Mouse (Mus musculus) midbrain, embryonic 14.5 days (tissue): ENCODE results near the gene Sobp. TPM values are rescaled to one million over a fixed set of nuclear protein-coding genes. Genes with fewer than 3 reads are reported as not detected.

Experiments used
- ATAC-seq: fragments of 200-750 bp; cut with Nextera tagmentation; 2 replicates; pipeline ENCODE4 v1.8.0; 2017; ENCODE audit warnings: moderate number of reproducible peaks, moderate library complexity; ENCODE audit not compliant: low FRiP score, low TSS enrichment
- DNase-seq: peaks from one replicate; pipeline ENCODE4 v3.0.0-alpha.2; 2015
- H3K27ac ChIP-seq: fragments of 300-500 bp; sonication (generic); replicated peaks from 2 replicates; pipeline ENCODE4 v1.5.1; 2014; ENCODE audit warnings: mild to moderate bottlenecking, low read depth, low read length, moderate library complexity
- H3K27me3 ChIP-seq: fragments of 300-500 bp; sonication (generic); 2 replicates; pipeline ENCODE4 v1.6.1; 2014; ENCODE audit warnings: low read length, control low read depth, mixed read lengths; ENCODE audit not compliant: control insufficient read depth, insufficient read depth
- H3K36me3 ChIP-seq: fragments of 300-500 bp; sonication (generic); 2 replicates; pipeline ENCODE4 v1.6.1; 2014; ENCODE audit warnings: low read length, control low read depth; ENCODE audit not compliant: control insufficient read depth, insufficient read depth
- H3K4me1 ChIP-seq: fragments of 300-500 bp; sonication (generic); 2 replicates; pipeline ENCODE4 v1.6.1; 2014; ENCODE audit warnings: mild to moderate bottlenecking, antibody characterized with exemption, low read length, control low read depth; ENCODE audit not compliant: control insufficient read depth, insufficient read depth
- H3K4me2 ChIP-seq: fragments of 300-500 bp; sonication (generic); 2 replicates; pipeline ENCODE4 v1.6.1; 2014; ENCODE audit warnings: mild to moderate bottlenecking, low read length, moderate library complexity
- H3K4me3 ChIP-seq: fragments of 300-500 bp; sonication (generic); replicated peaks from 2 replicates; pipeline ENCODE4 v1.5.1; 2014; ENCODE audit warnings: low read depth, low read length
- H3K9ac ChIP-seq: fragments of 300-500 bp; sonication (generic); replicated peaks from 2 replicates; pipeline ENCODE4 v1.6.1; 2014; ENCODE audit warnings: mild to moderate bottlenecking, low read length, moderate library complexity
- H3K9me3 ChIP-seq: fragments of 300-500 bp; sonication (generic); 2 replicates; pipeline ENCODE4 v1.6.1; 2016; ENCODE audit warnings: low read length, control low read depth, mixed read lengths; ENCODE audit not compliant: control insufficient read depth
- WGBS: fragments of 180-500 bp; shearing (Covaris S2); extraction: QIAGEN DNeasy Blood & Tissue Kit; methylation state at CpG from one replicate; pipeline ENCODE4 v1.1.7; 2014; 5-methylcytosine and 5-hydroxymethylcytosine counted together
- polyA plus RNA-seq: library from polyadenylated mRNA; unstranded; fragments of >200 nt; fragmentation: Nextera tagmentation; extraction: Ambion mirVana; gene quantifications from 2 replicates; pipeline ENCODE4 v1.2.1, GENCODE M21; 2014

Gene Sobp
- 21.2 and 23.7 TPM in 2 replicates for polyA plus RNA-seq

DNA sequence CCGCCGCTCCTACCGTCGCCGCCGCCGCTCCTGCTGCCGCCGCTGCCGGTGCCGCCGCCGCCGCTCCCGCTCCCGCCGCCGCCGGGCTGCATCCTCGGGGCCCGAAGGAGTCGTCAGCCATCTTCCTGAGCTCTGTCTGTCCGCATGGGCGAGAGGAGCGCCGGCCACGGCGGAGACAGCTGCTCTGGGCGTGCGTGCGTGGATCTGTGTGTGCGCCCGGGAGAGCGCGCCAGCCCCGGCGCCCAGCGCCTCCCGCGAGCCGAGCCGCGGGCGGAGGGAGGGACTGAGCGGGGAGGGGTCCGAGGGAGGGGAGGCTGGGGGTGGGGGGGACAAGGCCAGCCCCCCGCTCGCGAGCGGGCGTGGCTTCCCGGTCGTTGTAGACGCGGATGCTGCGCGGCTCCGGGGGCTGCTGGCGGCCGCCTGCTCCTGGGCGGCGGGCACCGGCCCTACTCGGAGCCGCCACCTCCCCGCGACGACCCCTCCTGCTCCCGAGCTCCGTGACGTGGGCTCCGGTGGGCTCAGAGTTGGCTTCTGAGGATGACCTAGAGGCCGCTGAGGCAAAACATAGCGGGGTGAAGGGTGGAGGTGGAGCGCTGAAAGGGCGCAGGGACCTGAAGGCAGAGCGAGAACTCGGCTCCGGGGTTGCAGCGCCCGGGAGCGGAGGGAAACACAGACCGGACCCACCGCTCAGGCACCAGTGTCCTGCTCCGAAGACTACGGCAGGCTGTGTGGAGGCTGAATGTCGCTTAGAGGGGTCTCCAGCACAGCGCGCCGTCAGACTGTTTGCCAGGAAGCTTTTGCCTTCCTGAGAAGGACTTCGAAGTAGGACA is at the start of gene Sobp, which contains the start of gene 9030612E09Rik:
Gene Sobp (minus strand): TSS at position 205 of the 830 bp plus-strand sequence.
Gene 9030612E09Rik (plus strand): TSS at position 379 of the 830 bp plus-strand sequence.
- H3K4me1 ChIP-seq: peaks cover 29% of the 10 kb centered on the region
- 0% methylated on average over 76 of the region's 91 CpGs for WGBS

DNA sequence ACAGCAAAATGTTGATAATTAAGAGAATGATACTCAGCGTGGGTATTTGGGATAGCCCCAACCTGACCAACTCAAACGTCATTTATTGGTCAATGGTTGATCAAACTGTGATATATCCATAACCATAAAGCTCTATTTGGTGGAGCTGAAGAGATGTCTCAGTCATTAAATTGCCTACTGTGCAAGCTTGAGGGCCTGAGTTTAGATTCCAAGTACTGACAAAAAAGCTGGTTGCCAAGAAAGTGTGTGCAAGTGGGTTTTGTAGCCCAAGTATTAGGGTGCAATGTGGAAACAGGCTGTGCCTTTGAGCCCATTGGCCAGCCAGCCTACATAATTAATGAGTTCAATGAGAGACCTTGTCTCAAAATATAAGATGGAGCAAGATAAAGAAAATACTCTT is 49.1 kb upstream of the Sobp start:
- DNase-seq (no peak), ATAC-seq (no peak)
- no peaks in the 10 kb centered on the region for H3K27me3 ChIP-seq
- H3K4me2 ChIP-seq: no peak overlapping the region
- H3K4me3 ChIP-seq: no peak overlapping the region
- WGBS: 98% methylated on average over 2 of the region's 2 CpGs
- no peak overlapping the region for H3K9ac ChIP-seq
- no peak overlapping the region for H3K27ac ChIP-seq
- no peaks in the 10 kb centered on the region for H3K36me3 ChIP-seq
- no peaks in the 10 kb centered on the region for H3K9me3 ChIP-seq
- peaks cover 8% of the 10 kb centered on the region for H3K4me1 ChIP-seq

More for the DNA sequence above, at the start of gene Sobp, which contains the start of gene 9030612E09Rik:
- DNase-seq (peak; percentile 94), ATAC-seq (peak; percentile 90)
- Histone ChIP-seq H3K36me3 (no peaks in the 10 kb centered on the region), H3K9me3 (no peaks in the 10 kb centered on the region), H3K9ac (peak within 1 kb of the TSS; percentile 94), H3K27ac (peak within 1 kb of the TSS; percentile 99), H3K27me3 (no peaks in the 10 kb centered on the region), H3K4me2 (peak within 1 kb of the TSS; percentile 92), H3K4me3 (peak within 1 kb of the TSS; percentile 90)

DNA sequence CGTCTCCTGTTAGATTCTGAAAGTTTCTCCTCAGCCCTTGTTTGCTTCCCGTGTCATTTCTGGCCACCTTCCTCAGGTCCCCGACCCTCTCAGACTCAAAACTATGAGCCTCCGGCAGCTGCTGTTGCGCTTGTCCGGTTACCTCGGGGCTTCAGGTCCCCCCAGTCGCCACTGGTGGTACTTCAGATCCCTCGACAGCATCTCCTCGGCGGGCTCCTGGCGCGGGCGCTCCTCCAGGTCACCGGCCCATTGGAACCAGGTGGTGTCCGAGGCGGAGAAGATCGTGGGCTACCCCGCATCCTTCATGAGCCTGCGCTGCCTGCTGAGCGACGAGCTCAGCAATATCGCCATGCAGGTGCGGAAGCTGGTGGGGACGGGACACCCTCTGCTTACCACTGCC is 47.3 kb upstream of the Sobp start:
- Histone ChIP-seq H3K27me3 (no peaks in the 10 kb centered on the region), H3K9me3 (no peaks in the 10 kb centered on the region), H3K27ac (peak overlapping the region; percentile 91), H3K4me2 (peak overlapping the region; percentile 96), H3K4me1 (peaks cover 8% of the 10 kb centered on the region), H3K9ac (peak overlapping the region; percentile 89), H3K4me3 (peak overlapping the region; percentile 66), H3K36me3 (no peaks in the 10 kb centered on the region)
- under 1% methylated on average over 25 of the region's 25 CpGs for WGBS
- DNase-seq (no peak), ATAC-seq (peak; percentile 53)

DNA sequence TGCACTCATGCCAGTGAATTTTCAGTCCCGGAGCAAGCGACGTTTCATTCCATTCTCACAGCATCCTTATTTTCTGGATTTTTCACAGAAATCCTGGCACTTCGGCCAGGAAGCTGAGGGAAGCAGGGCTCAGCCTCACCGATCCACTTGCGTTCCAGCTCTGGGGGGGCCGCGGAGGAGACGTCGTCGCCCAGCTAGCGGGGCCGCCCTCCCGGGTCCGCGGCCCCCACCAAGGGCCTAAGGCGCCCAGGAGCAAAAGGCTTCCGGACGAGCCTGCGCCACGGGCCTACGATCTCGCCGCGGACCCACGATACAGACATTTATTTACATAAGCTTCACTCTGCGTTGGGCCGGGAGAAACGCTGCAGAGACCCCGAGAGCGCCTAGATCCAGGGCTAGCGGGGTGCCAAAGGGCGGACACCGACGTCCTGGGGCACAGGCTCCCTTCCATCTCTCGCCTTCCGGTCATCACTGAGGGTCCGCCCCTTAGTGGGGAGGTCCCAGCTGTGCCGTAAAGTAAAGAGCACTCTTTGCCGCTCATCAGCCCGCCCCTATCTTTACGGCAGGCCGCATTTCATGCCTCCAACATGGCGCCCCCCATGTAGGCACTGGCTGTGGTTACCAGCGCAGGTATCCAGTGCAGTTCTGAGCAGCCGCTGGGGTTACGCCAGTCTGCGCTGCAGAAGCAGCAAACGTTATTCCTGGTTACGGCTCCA is 46.7 kb upstream of the Sobp start, which contains the start of gene Pdss2:
Gene Pdss2 (plus strand): TSS at position 577 of the 716 bp plus-strand sequence.
- DNase-seq (peak; percentile 96), ATAC-seq (peak; percentile 99)
- Histone ChIP-seq H3K9ac (peak within 1 kb of the TSS; percentile 89), H3K4me1 (peaks cover 8% of the 10 kb centered on the region), H3K36me3 (no peaks in the 10 kb centered on the region), H3K9me3 (no peaks in the 10 kb centered on the region), H3K4me3 (peak within 1 kb of the TSS; percentile 66), H3K27me3 (no peaks in the 10 kb centered on the region), H3K27ac (peak within 1 kb of the TSS; percentile 91), H3K4me2 (peak within 1 kb of the TSS; percentile 96)
- WGBS: under 1% methylated on average over 50 of the region's 50 CpGs

DNA sequence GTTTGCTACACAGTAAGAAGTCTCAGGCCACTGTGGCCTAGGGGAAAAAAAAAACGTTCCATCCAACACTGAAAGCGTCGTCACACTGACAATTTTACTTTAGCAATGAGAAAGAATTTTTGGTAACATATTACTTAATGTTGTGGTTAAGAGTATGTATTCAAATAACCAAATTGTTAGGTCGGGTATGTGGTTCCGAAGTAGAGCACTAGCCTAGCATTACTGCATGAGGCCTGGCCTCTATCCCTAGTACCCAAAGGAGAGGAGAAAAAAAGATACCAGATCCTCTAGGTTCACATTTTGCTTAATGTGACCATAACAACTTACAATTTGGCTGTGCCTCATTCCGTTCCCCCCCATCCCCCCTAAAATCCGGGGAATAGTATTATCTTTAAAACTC is 46.1 kb upstream of the Sobp start:
- WGBS: 20% methylated on average over 7 of the region's 7 CpGs
- ATAC-seq (no peak), DNase-seq (no peak)

DNA sequence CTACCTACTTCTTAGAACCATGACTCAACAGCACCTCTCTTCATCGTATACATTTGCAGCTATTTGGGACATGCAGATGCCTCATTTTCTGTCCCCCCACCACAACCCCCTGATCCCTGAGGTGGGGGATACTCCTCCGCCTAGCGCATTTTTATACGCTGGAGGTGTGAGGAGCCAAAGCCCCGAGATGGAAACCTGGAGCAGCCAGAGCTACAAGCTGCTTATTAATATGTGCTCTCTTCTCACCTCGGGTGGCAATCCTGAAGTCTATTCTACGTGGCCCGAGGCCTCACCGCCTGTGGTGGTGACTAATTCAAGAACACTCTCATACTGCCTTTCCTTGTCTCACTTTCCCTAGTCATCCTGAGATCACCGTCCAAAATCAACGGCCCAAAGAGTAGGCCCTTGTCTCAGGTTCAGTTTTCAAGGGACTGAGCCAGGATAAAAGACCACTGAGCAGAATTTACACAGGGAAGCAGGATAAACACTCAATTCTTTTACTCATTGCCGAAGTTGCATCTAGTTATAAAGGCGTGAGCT is 43.1 kb upstream of the Sobp start:
- Histone ChIP-seq H3K27me3 (no peaks in the 10 kb centered on the region), H3K4me3 (no peak overlapping the region), H3K9ac (no peak overlapping the region), H3K4me2 (no peak overlapping the region), H3K27ac (no peak overlapping the region), H3K4me1 (peaks cover 8% of the 10 kb centered on the region), H3K9me3 (no peaks in the 10 kb centered on the region), H3K36me3 (no peaks in the 10 kb centered on the region)
- 88% methylated on average over 13 of the region's 13 CpGs for WGBS
- ATAC-seq: no peak
- no peak for DNase-seq

More for the DNA sequence above, 46.1 kb upstream of the Sobp start:
- no peaks in the 10 kb centered on the region for H3K9me3 ChIP-seq
- peaks cover 8% of the 10 kb centered on the region for H3K4me1 ChIP-seq
- peak overlapping the region; percentile 96 for H3K4me2 ChIP-seq
- peak overlapping the region; percentile 66 for H3K4me3 ChIP-seq
- H3K36me3 ChIP-seq: no peaks in the 10 kb centered on the region
- peak overlapping the region; percentile 91 for H3K27ac ChIP-seq
- peak overlapping the region; percentile 89 for H3K9ac ChIP-seq
- no peaks in the 10 kb centered on the region for H3K27me3 ChIP-seq

DNA sequence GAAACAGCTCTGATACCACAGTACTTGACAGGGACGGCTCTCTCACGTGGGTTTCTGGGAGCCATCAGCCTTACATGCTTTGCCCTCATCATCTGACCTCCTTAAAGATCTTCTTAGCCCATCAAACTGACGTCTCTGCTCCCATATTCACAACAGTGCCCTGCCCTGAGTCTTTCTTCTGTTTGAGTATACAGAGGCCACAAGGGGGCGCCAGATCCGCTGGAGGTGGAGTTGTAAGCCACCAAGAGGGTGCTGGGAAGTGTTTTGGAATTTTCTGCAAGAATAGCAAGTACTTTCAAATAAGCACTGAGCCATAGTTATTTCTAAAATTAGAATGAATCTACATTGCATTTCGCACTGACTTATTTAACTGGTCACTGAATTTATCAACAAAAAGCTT is 37.5 kb upstream of the Sobp start:
- Histone ChIP-seq H3K4me3 (no peak overlapping the region), H3K4me1 (no peaks in the 10 kb centered on the region), H3K36me3 (no peaks in the 10 kb centered on the region), H3K27ac (no peak overlapping the region), H3K9me3 (no peaks in the 10 kb centered on the region), H3K4me2 (no peak overlapping the region), H3K27me3 (no peaks in the 10 kb centered on the region), H3K9ac (no peak overlapping the region)
- 33% methylated on average over 6 of the region's 6 CpGs for WGBS
- ATAC-seq: no peak
- DNase-seq: peak; percentile 20

DNA sequence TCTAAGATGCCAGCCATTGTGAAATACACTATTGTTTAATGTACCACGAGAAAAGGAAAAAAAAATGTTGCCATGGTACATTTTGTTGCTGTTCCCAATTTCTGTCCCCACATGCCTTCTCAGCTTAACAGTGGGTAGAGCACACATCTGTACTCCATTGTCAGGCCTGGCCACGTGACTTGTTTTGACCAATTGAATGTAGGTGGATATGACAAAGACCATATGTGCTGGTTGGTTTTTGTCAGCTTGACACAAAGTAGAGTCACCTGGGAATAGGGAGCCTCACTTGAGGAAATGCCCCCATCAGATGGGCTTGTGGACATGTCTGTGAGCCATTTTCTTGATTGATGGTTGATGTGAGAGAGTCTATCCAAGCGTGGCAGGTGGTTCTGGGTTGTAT is 29.5 kb upstream of the Sobp start:
- Histone ChIP-seq H3K4me1 (no peaks in the 10 kb centered on the region), H3K27me3 (no peaks in the 10 kb centered on the region), H3K36me3 (no peaks in the 10 kb centered on the region), H3K27ac (no peak overlapping the region), H3K9me3 (no peaks in the 10 kb centered on the region), H3K4me2 (no peak overlapping the region), H3K9ac (no peak overlapping the region), H3K4me3 (no peak overlapping the region)
- 83% methylated on average over 3 of the region's 3 CpGs for WGBS
- DNase-seq (no peak), ATAC-seq (no peak)
